Mouse (Mus musculus) MEL (cell line): ENCODE results near the gene Adam4. TPM values are rescaled to one million over a fixed set of nuclear protein-coding genes. Genes with fewer than 3 reads are reported as not detected.
A peak's percentile ranks its signal among the peaks of the same experiment; 100 is the strongest.

Experiments used
- DNase-seq: peaks from one replicate; pipeline ENCODE4 v3.0.0; 2011; ENCODE audit warnings: low read depth, low spot score
- H3K27ac ChIP-seq: 2 replicates; pipeline ENCODE4 v1.5.1; 2012; ENCODE audit warnings: low read depth, mild to moderate bottlenecking, control low read depth, low read length, moderate library complexity; ENCODE audit not compliant: control insufficient read depth
- H3K27me3 ChIP-seq, 2 experiments: fragments of 150-350 bp in 1 of 2; sonication (generic) in 1 of 2; 2 replicates each; pipeline ENCODE4 v1.6.1; 2012; ENCODE audit warnings: low read length in 2 of 2, mild to moderate bottlenecking in 2 of 2, improper control_type of control experiment in 1 of 2, moderate library complexity in 1 of 2; ENCODE audit not compliant: insufficient read depth in 2 of 2, control insufficient read depth in 1 of 2
- H3K36me3 ChIP-seq, 2 experiments: 2 replicates each; pipeline ENCODE4 v1.6.1; 2012 to 2014; ENCODE audit warnings: low read length in 2 of 2, improper control_type of control experiment in 1 of 2, inconsistent platforms in 1 of 2, mild to moderate bottlenecking in 1 of 2; ENCODE audit not compliant: insufficient read depth in 2 of 2, control insufficient read depth in 1 of 2
- H3K4me1 ChIP-seq, 2 experiments: fragments of 150-350 bp in 1 of 2; sonication (generic) in 1 of 2; 2 replicates each; pipeline ENCODE4 v1.6.1; 2012; ENCODE audit warnings: low read length in 2 of 2, improper control_type of control experiment in 1 of 2, mild to moderate bottlenecking in 1 of 2; ENCODE audit not compliant: insufficient read depth in 2 of 2, control insufficient read depth in 1 of 2
- H3K4me3 ChIP-seq, 2 experiments: fragments of 150-350 bp in 1 of 2; sonication (generic) in 1 of 2; 2 replicates each; pipeline ENCODE4 v1.5.1; 2012; ENCODE audit warnings: low read depth in 2 of 2, low read length in 2 of 2, mild to moderate bottlenecking in 2 of 2, moderate library complexity in 2 of 2, control low read depth in 1 of 2, improper control_type of control experiment in 1 of 2; ENCODE audit not compliant: control insufficient read depth in 1 of 2, insufficient read depth in 1 of 2
- H3K79me2 ChIP-seq: 2 replicates; pipeline ENCODE4 v1.6.1; 2012; ENCODE audit warnings: mild to moderate bottlenecking, low read length, moderate library complexity; ENCODE audit not compliant: control insufficient read depth, poor library complexity, insufficient read depth
- H3K9ac ChIP-seq: 2 replicates; pipeline ENCODE4 v1.6.1; 2012; ENCODE audit warnings: low read depth, mild to moderate bottlenecking, control low read depth, low read length, moderate library complexity; ENCODE audit not compliant: control insufficient read depth, poor library complexity, severe bottlenecking
- H3K9me3 ChIP-seq: fragments of 150-350 bp; sonication (generic); replicated peaks from 2 replicates; pipeline ENCODE4 v1.6.1; 2012; ENCODE audit warnings: mild to moderate bottlenecking, low read length, improper control_type of control experiment, moderate library complexity; ENCODE audit not compliant: insufficient read depth
- CHD1 ChIP-seq: IDR thresholded peaks from 2 replicates; pipeline ENCODE4 v1.6.1; 2012; ENCODE audit warnings: low read depth, mild to moderate bottlenecking, inconsistent platforms, low read length, improper control_type of control experiment
- E2F4 ChIP-seq: IDR thresholded peaks from 2 replicates; pipeline ENCODE4 v1.6.1; 2011; ENCODE audit warnings: low read depth, low read length, improper control_type of control experiment, borderline replicate concordance
- ELF1 ChIP-seq: IDR thresholded peaks from 2 replicates; pipeline ENCODE4 v1.6.1; 2014; ENCODE audit warnings: low read depth, mild to moderate bottlenecking, inconsistent platforms, low read length, improper control_type of control experiment, moderate library complexity
- EP300 ChIP-seq, 2 experiments: IDR thresholded peaks; 2 replicates each; pipeline ENCODE4 v1.6.1; 2011; ENCODE audit warnings: improper control_type of control experiment in 2 of 2, low read length in 2 of 2, low read depth in 1 of 2, mild to moderate bottlenecking in 1 of 2
- ETS1 ChIP-seq: IDR thresholded peaks from 2 replicates; pipeline ENCODE4 v1.6.1; 2012; ENCODE audit warnings: low read depth, mild to moderate bottlenecking, inconsistent platforms, low read length, improper control_type of control experiment, moderate library complexity
- GABPA ChIP-seq: IDR thresholded peaks from 2 replicates; pipeline ENCODE4 v1.6.1; 2012; ENCODE audit warnings: low read depth, mild to moderate bottlenecking, inconsistent platforms, low read length, improper control_type of control experiment, moderate library complexity
- GATA1 ChIP-seq: IDR thresholded peaks from 2 replicates; pipeline ENCODE4 v1.6.1; 2011; ENCODE audit warnings: low read depth, low read length, improper control_type of control experiment
- HCFC1 ChIP-seq: IDR thresholded peaks from 2 replicates; pipeline ENCODE4 v1.6.1; 2012; ENCODE audit warnings: low read depth, mild to moderate bottlenecking, inconsistent platforms, low read length, improper control_type of control experiment, moderate library complexity
- KAT2A ChIP-seq: conservative IDR thresholded peaks from 2 replicates; pipeline ENCODE4 v1.6.1; 2012; ENCODE audit warnings: low read depth, low read length, improper control_type of control experiment, inconsistent platforms
- MAFK ChIP-seq: IDR thresholded peaks from 2 replicates; pipeline ENCODE4 v1.6.1; 2011; ENCODE audit warnings: low read depth, mild to moderate bottlenecking, low read length, improper control_type of control experiment, borderline replicate concordance
- MAZ ChIP-seq: IDR thresholded peaks from 2 replicates; pipeline ENCODE4 v1.6.1; 2012; ENCODE audit warnings: low read depth, mild to moderate bottlenecking, inconsistent platforms, low read length, improper control_type of control experiment
- MXI1 ChIP-seq: IDR thresholded peaks from 2 replicates; pipeline ENCODE4 v1.6.1; 2011; ENCODE audit warnings: mild to moderate bottlenecking, low read depth, low read length, improper control_type of control experiment
- MYB ChIP-seq: IDR thresholded peaks from 2 replicates; pipeline ENCODE4 v1.6.1; 2011; ENCODE audit warnings: mild to moderate bottlenecking, low read depth, low read length, improper control_type of control experiment
- MYC ChIP-seq: IDR thresholded peaks from 2 replicates; pipeline ENCODE4 v1.6.1; 2011; ENCODE audit warnings: low read depth, mild to moderate bottlenecking, low read length, improper control_type of control experiment, moderate library complexity
- NELFE ChIP-seq: IDR thresholded peaks from 2 replicates; pipeline ENCODE4 v1.6.1; 2011; ENCODE audit warnings: low read depth, low read length, improper control_type of control experiment
- NRF1 ChIP-seq: IDR thresholded peaks from 2 replicates; pipeline ENCODE4 v1.6.1; 2014; ENCODE audit warnings: low read depth, mild to moderate bottlenecking, inconsistent platforms, low read length, improper control_type of control experiment, moderate library complexity; ENCODE audit not compliant: poor library complexity, insufficient read depth, severe bottlenecking
- POLR2A ChIP-seq, 2 experiments: IDR thresholded peaks; 2 replicates each; pipeline ENCODE4 v1.6.1; 2011 to 2012; ENCODE audit warnings: low read length in 2 of 2, mild to moderate bottlenecking in 2 of 2, control low read depth in 1 of 2, improper control_type of control experiment in 1 of 2, low read depth in 1 of 2, moderate library complexity in 1 of 2; ENCODE audit not compliant: control insufficient read depth in 1 of 2, insufficient read depth in 1 of 2, poor library complexity in 1 of 2
- POLR2AphosphoS5 ChIP-seq: IDR thresholded peaks from 2 replicates; pipeline ENCODE4 v1.6.1; 2012; ENCODE audit warnings: low read depth, borderline replicate concordance, mild to moderate bottlenecking, inconsistent platforms, low read length, moderate library complexity, mixed read lengths
- RCOR1 ChIP-seq: IDR thresholded peaks from 2 replicates; pipeline ENCODE4 v1.6.1; 2012; ENCODE audit warnings: low read depth, mild to moderate bottlenecking, inconsistent platforms, low read length, improper control_type of control experiment
- SIN3A ChIP-seq: IDR thresholded peaks from 2 replicates; pipeline ENCODE4 v1.6.1; 2012; ENCODE audit warnings: low read length, improper control_type of control experiment, inconsistent platforms
- TAL1 ChIP-seq: IDR thresholded peaks from 2 replicates; pipeline ENCODE4 v1.6.1; 2012; ENCODE audit warnings: mild to moderate bottlenecking, inconsistent platforms, low read length, moderate library complexity, mixed read lengths
- TBP ChIP-seq: IDR thresholded peaks from 2 replicates; pipeline ENCODE4 v1.8.0; 2011; ENCODE audit warnings: low read depth, low read length, improper control_type of control experiment
- TCF12 ChIP-seq: IDR thresholded peaks from 2 replicates; pipeline ENCODE4 v1.6.1; 2014; ENCODE audit warnings: low read depth, mild to moderate bottlenecking, inconsistent platforms, low read length, improper control_type of control experiment, moderate library complexity
- UBTF ChIP-seq: IDR thresholded peaks from 2 replicates; pipeline ENCODE4 v1.6.1; 2012; ENCODE audit warnings: low read depth, mild to moderate bottlenecking, inconsistent platforms, low read length, improper control_type of control experiment, moderate library complexity, borderline replicate concordance; ENCODE audit not compliant: insufficient read depth
- USF1 ChIP-seq: IDR thresholded peaks from 2 replicates; pipeline ENCODE4 v1.6.1; 2014; ENCODE audit warnings: low read depth, mild to moderate bottlenecking, inconsistent platforms, low read length, improper control_type of control experiment, moderate library complexity
- ZKSCAN1 ChIP-seq: IDR thresholded peaks from 2 replicates; pipeline ENCODE4 v1.6.1; 2012; ENCODE audit warnings: low read depth, mild to moderate bottlenecking, inconsistent platforms, low read length, improper control_type of control experiment, moderate library complexity
- ZMIZ1 ChIP-seq: IDR thresholded peaks from 2 replicates; pipeline ENCODE4 v1.6.1; 2012; ENCODE audit warnings: low read depth, mild to moderate bottlenecking, inconsistent platforms, low read length, improper control_type of control experiment, moderate library complexity
- polyA plus RNA-seq, 2 experiments: library from polyadenylated mRNA; stranded (reverse) in 1 of 2; unstranded in 1 of 2; fragments of >175 nt in 1 of 2; fragments of >200 nt in 1 of 2; gene quantifications; 2 replicates each; pipeline versions ENCODE4 v1.2.1 to v1.2.4; 2012; ENCODE audit warnings: low replicate concordance in 2 of 2, low read depth in 1 of 2; ENCODE audit not compliant: insufficient read length in 2 of 2, insufficient read depth in 1 of 2, missing spikeins in 1 of 2
- total RNA-seq: library from RNA; depleted of rRNA; stranded (reverse); fragments of 300-350 nt; gene quantifications from 2 replicates; pipeline ENCODE4 v1.2.3, GENCODE M21; 2012

Gene Adam4
- total and polyA plus RNA-seq, 3 experiments: 0.15 to 0.46 TPM; not detected in 1

GRCm38 (mm10) chr12:81413211-81413610 is 8.5 kb downstream of the Adam4 start:
- TF ChIP-seq MYC (no peak), MAZ (no peak), SIN3A (no peak), RCOR1 (no peak), USF1 (no peak), TBP (no peak), POLR2A (IDR thresholded peaks at IDR 0.05; ENCODE audit: control insufficient read depth in 1 of 2, insufficient read depth in 1 of 2, low read depth in 1 of 2, low read length in 2 of 2, poor library complexity in 1 of 2) (no peak), ZKSCAN1 (no peak), NRF1 (no peak), E2F4 (no peak), KAT2A (no peak)
- TF ChIP-seq, all 39 proteins: peak for 0
- no peaks in the 10 kb centered on the region for H3K4me1 ChIP-seq
- H3K4me3 ChIP-seq: no peak overlapping the region
- H3K9me3 ChIP-seq: no peaks in the 10 kb centered on the region
- no peaks in the 10 kb centered on the region for H3K36me3 ChIP-seq
- H3K27me3 ChIP-seq: no peaks in the 10 kb centered on the region
- H3K79me2 ChIP-seq: no peaks in the 10 kb centered on the region
- DNase-seq: no peak
- no peak overlapping the region for H3K27ac ChIP-seq
- no peak overlapping the region for H3K9ac ChIP-seq

GRCm38 (mm10) chr12:81408966-81409365 is 12.8 kb downstream of the Adam4 start:
- TF ChIP-seq UBTF: no peak
- TF ChIP-seq TAL1: no peak
- TF ChIP-seq, all 39 proteins: peak for 0
- no peak overlapping the region for H3K9ac ChIP-seq
- H3K4me3 ChIP-seq: no peak overlapping the region
- H3K36me3 ChIP-seq: no peaks in the 10 kb centered on the region
- H3K9me3 ChIP-seq: no peaks in the 10 kb centered on the region
- DNase-seq: no peak
- no peaks in the 10 kb centered on the region for H3K79me2 ChIP-seq
- no peaks in the 10 kb centered on the region for H3K4me1 ChIP-seq
- no peaks in the 10 kb centered on the region for H3K27me3 ChIP-seq
- no peak overlapping the region for H3K27ac ChIP-seq

- Histone ChIP-seq H3K36me3 (no peaks in the 10 kb centered on the region), H3K79me2 (no peaks in the 10 kb centered on the region), H3K4me1 (no peaks in the 10 kb centered on the region), H3K9ac (no peak overlapping the region), H3K27me3 (no peaks in the 10 kb centered on the region), H3K4me3 (no peak overlapping the region), H3K27ac (no peak overlapping the region), H3K9me3 (no peaks in the 10 kb centered on the region)
- peak; percentile 78 for DNase-seq
- no peak for TF ChIP-seq MYB
- TF ChIP-seq CHD1: no peak
- TF ChIP-seq UBTF: no peak
- TF ChIP-seq MAFK: no peak
- TF ChIP-seq TCF12: no peak
- no peak for TF ChIP-seq ZMIZ1
- TF ChIP-seq E2F4: no peak
- no peak for TF ChIP-seq NELFE
- TF ChIP-seq HCFC1: no peak
- no peak for TF ChIP-seq ELF1
- no peak for TF ChIP-seq EP300 (IDR thresholded peaks at IDR 0.05; ENCODE audit: low read depth in 1 of 2, low read length in 2 of 2)
- peak; percentile 48; the same call in 1 of the 2 replicates for TF ChIP-seq MXI1
- no peak for TF ChIP-seq TBP
- no peak for TF ChIP-seq MAZ
- no peak for TF ChIP-seq RCOR1
- TF ChIP-seq ETS1: no peak
- no peak for TF ChIP-seq POLR2AphosphoS5
- TF ChIP-seq GABPA: no peak
- no peak for TF ChIP-seq GATA1
These were observed 19.6 kb downstream of the Adam4 start for GRCm38 (mm10) chr12:81402187-81402586.
